Mouse (Mus musculus): ENCODE results near the gene Spryd4. TPM values are rescaled to one million over a fixed set of nuclear protein-coding genes. Genes with fewer than 3 reads are reported as not detected.
A peak's percentile ranks its signal among the peaks of the same experiment; 100 is the strongest.

Gene Spryd4
- polyA plus RNA-seq, 1 experiment from 2014 or later = 38.6 TPM

DNA sequence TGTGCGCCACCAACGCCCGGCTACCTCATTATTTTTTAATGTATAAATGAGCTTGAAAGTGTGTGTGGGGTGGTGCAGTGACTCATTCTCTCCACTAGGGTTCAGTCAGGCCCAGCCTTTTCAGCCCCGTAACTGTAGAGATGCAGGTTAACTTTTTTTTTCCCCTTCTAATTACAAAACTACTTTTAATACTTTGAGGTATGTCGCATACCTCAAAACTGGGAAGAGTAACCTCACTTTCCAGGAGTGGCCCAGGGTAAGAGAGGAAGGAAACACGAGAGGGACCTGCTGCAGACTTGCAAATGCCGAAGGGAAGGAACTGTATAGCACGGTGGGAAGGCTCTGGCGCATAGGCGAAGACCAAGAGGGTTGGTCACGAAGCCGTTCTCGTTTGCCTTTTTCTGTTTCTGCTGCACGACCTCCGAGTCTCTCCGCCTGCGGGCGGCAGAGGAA lies 1.3 kb upstream of the Spryd4 start:
- peak overlapping the region; percentile 72 for H3K4me2 ChIP-seq (replicated peaks; ENCODE audit: low read depth, low read length)
- H3K9me3 ChIP-seq (ENCODE audit: low read length) = no peaks in the 10 kb centered on the region
- H3K27me3 ChIP-seq (ENCODE audit: insufficient read depth, low read length) = peaks cover 5% of the 10 kb centered on the region; the same call in 1 of the 2 replicates
- H3K27ac ChIP-seq (ENCODE audit: low read length) = peak overlapping the region; percentile 43; the same call in 1 of the 2 replicates
- H3K4me1 ChIP-seq (ENCODE audit: insufficient read depth, low read length) = peaks cover 21% of the 10 kb centered on the region
- WGBS = under 1% methylated on average over 18 of the region's 18 CpGs
- ATAC-seq (ENCODE audit: low FRiP score, low TSS enrichment) = peak; percentile 59
- no peaks in the 10 kb centered on the region for H3K36me3 ChIP-seq (ENCODE audit: insufficient read depth, low read length)
- peak overlapping the region; percentile 70 for H3K9ac ChIP-seq (replicated peaks; ENCODE audit: low read length)
- peak overlapping the region; percentile 45 for H3K4me3 ChIP-seq (ENCODE audit: low read length)

DNA sequence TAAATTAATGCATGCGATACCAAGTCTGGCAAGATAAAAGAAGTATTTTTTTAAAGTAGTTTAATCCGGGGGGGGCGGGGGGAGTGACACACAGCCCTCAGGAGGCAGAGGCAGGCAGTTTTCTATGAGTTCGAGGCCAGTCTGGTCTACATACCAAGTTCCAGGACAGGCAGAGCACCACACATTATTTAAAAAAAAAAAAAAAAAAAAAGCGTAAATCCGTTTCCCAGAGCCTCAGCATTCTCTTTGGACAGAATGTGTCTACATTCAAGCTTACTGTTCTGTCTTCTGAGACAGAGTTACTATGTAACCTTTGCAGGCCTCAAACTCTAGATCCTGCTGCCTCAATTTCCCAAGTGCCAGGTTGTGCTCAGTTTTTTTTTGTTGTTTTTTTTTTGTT lies 541 bp upstream of the Spryd4 start:
- H3K36me3 ChIP-seq (ENCODE audit: insufficient read depth, low read length) = no peaks in the 10 kb centered on the region; the same call in 1 of the 2 replicates
- peaks cover 21% of the 10 kb centered on the region for H3K4me1 ChIP-seq (ENCODE audit: insufficient read depth, low read length)
- peak overlapping the region; percentile 76 for H3K4me3 ChIP-seq (ENCODE audit: low read length)
- H3K4me2 ChIP-seq (replicated peaks; ENCODE audit: low read depth, low read length) = peak overlapping the region; percentile 97
- ATAC-seq (ENCODE audit: low FRiP score, low TSS enrichment) = no peak
- 56% methylated on average over 6 of the region's 6 CpGs for WGBS
- peaks cover 5% of the 10 kb centered on the region; the same call in 1 of the 2 replicates for H3K27me3 ChIP-seq (ENCODE audit: insufficient read depth, low read length)
- H3K9me3 ChIP-seq (ENCODE audit: low read length) = no peaks in the 10 kb centered on the region
- peak overlapping the region; percentile 41; the same call in 1 of the 2 replicates for H3K27ac ChIP-seq (ENCODE audit: low read length)
- peak overlapping the region; percentile 82 for H3K9ac ChIP-seq (replicated peaks; ENCODE audit: low read length)

DNA sequence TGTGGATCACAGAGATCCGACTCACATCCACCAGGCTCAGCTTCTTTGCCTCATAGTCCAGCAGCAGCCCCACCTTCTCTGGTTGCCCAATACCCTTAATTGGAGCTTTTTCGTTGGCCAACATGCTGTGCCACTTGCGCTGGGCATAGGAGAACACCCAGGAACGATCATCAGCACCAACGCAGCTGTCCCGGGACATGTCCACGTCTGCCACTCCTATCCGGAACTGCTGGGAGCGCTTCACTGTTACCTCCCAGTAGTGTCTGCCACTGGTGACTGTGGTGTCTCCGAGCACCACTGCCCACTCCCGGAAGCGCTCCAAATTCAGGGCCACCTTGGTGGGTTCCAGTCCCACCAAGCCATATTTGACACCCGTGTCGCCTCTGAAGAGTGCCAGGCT lies 653 bp downstream of the Spryd4 start:
- peak; percentile 37; the same call in 1 of the 2 replicates for ATAC-seq (ENCODE audit: low FRiP score, low TSS enrichment)

DNA sequence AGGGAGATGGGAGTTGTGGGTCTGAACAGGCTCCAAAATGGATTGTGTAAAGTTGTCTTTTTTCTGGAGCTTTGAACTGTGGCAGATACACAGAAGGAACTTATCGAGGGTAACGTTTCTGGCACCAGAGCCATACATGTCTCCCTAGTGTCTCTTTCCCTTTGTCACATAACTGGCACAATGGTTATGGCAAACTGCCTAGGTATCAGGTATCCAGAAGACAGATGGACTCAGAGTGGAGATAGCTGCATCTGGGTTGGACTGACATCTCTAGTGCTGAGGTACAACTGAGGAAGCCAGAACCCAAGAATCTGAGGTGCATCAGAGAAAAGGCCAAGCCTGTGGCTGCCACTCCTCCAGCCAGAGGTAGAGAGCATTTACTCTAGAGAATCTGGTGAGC lies 1.5 kb downstream of the Spryd4 start:
- no peaks in the 10 kb centered on the region for H3K9me3 ChIP-seq (ENCODE audit: low read length)
- H3K27me3 ChIP-seq (ENCODE audit: insufficient read depth, low read length) = peaks cover 5% of the 10 kb centered on the region; the same call in 1 of the 2 replicates
- WGBS = 82% methylated on average over 2 of the region's 2 CpGs
- peaks cover 6% of the 10 kb centered on the region; the same call in 1 of the 2 replicates for H3K36me3 ChIP-seq (ENCODE audit: insufficient read depth, low read length)
- ATAC-seq (ENCODE audit: low FRiP score, low TSS enrichment) = no peak
- no peak overlapping the region for H3K4me2 ChIP-seq (replicated peaks; ENCODE audit: low read depth, low read length)
- no peak overlapping the region for H3K4me3 ChIP-seq (ENCODE audit: low read length)
- no peak overlapping the region for H3K27ac ChIP-seq (ENCODE audit: low read length)
- H3K4me1 ChIP-seq (ENCODE audit: insufficient read depth, low read length) = peaks cover 21% of the 10 kb centered on the region
- no peak overlapping the region for H3K9ac ChIP-seq (replicated peaks; ENCODE audit: low read length)

More for the DNA sequence above, 653 bp downstream of the Spryd4 start:
- Histone ChIP-seq H3K27ac (ENCODE audit: low read length) (0 out of 2 replicates have a peak overlapping the region, but pooled peaks have one; percentile 23), H3K36me3 (ENCODE audit: insufficient read depth, low read length) (peaks cover 6% of the 10 kb centered on the region; the same call in 1 of the 2 replicates), H3K9me3 (ENCODE audit: low read length) (no peaks in the 10 kb centered on the region), H3K4me3 (ENCODE audit: low read length) (peak overlapping the region; percentile 76), H3K27me3 (ENCODE audit: insufficient read depth, low read length) (peaks cover 5% of the 10 kb centered on the region; the same call in 1 of the 2 replicates), H3K9ac (replicated peaks; ENCODE audit: low read length) (peak overlapping the region; percentile 82), H3K4me1 (ENCODE audit: insufficient read depth, low read length) (peaks cover 21% of the 10 kb centered on the region), H3K4me2 (replicated peaks; ENCODE audit: low read depth, low read length) (peak overlapping the region; percentile 97)
- 20% methylated on average over 14 of the region's 14 CpGs for WGBS

DNA sequence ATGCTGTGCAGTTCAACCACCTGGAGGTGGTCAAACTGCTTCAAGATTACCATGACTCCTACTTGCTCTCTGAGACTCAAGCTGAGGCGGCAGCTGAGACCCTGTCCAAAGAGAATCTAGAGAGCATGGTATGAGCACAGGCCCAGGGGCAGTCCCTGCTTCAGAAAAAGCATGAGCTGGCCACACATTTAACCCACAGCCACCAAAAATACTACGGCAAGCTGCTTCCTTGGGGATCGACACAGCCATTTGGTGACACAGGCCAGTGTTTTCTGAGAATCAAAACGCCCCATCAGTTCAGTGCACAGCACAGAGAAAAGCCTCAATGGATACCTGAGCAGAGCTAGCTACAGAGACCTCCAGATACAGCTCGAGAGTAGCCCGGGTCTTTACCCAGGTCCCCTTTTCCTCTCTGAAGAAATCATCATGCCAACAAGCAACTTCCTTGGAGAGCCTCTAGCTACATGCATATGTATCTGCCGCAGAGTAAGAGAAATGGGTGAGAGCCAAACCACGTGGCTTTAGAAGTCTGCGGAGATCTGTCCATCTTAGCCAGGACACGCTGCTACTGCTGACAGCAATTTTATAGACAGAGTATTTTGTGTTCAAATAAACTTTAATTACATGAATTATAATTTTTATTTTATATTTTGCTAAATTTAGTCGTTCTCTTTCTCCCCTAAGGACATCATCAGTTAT lies 2.1 kb downstream of the Spryd4 start:
- Histone ChIP-seq H3K36me3 (ENCODE audit: insufficient read depth, low read length) (peaks cover 6% of the 10 kb centered on the region; the same call in 1 of the 2 replicates), H3K4me3 (ENCODE audit: low read length) (no peak overlapping the region), H3K4me1 (ENCODE audit: insufficient read depth, low read length) (peaks cover 21% of the 10 kb centered on the region), H3K9me3 (ENCODE audit: low read length) (no peaks in the 10 kb centered on the region), H3K27me3 (ENCODE audit: insufficient read depth, low read length) (peaks cover 5% of the 10 kb centered on the region; the same call in 1 of the 2 replicates), H3K9ac (replicated peaks; ENCODE audit: low read length) (no peak overlapping the region), H3K27ac (ENCODE audit: low read length) (no peak overlapping the region), H3K4me2 (replicated peaks; ENCODE audit: low read depth, low read length) (no peak overlapping the region)
- ATAC-seq (ENCODE audit: low FRiP score, low TSS enrichment) = no peak
- 93% methylated on average over 11 of the region's 11 CpGs for WGBS

DNA sequence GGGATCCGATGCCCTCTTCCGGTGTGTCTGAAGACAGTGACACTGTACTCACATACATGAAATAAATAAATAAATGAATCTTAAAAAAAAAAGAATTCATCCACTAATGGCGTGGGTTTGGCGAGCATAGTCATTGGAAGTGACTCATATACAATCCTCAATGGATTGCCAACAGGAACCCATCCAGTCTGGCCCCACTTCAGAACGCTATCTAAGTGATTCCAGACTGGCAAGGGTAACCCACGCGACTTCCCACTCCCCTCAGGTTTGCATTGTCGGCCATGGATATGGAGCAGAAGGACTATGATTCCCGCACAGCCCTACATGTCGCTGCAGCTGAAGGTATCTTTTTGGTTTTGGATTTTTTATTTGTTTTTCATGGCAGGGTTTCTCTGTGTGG lies 3.3 kb downstream of the Spryd4 start:
- H3K4me3 ChIP-seq (ENCODE audit: low read length) = no peak overlapping the region
- H3K27ac ChIP-seq (ENCODE audit: low read length) = no peak overlapping the region
- no peak for ATAC-seq (ENCODE audit: low FRiP score, low TSS enrichment)
- H3K9me3 ChIP-seq (ENCODE audit: low read length) = no peaks in the 10 kb centered on the region
- WGBS = 95% methylated on average over 10 of the region's 10 CpGs
- H3K4me2 ChIP-seq (replicated peaks; ENCODE audit: low read depth, low read length) = no peak overlapping the region
- no peak overlapping the region for H3K9ac ChIP-seq (replicated peaks; ENCODE audit: low read length)
- peaks cover 1% of the 10 kb centered on the region; the same call in 1 of the 2 replicates for H3K27me3 ChIP-seq (ENCODE audit: insufficient read depth, low read length)
- peaks cover 21% of the 10 kb centered on the region for H3K4me1 ChIP-seq (ENCODE audit: insufficient read depth, low read length)
- H3K36me3 ChIP-seq (ENCODE audit: insufficient read depth, low read length) = peaks cover 6% of the 10 kb centered on the region; the same call in 1 of the 2 replicates

DNA sequence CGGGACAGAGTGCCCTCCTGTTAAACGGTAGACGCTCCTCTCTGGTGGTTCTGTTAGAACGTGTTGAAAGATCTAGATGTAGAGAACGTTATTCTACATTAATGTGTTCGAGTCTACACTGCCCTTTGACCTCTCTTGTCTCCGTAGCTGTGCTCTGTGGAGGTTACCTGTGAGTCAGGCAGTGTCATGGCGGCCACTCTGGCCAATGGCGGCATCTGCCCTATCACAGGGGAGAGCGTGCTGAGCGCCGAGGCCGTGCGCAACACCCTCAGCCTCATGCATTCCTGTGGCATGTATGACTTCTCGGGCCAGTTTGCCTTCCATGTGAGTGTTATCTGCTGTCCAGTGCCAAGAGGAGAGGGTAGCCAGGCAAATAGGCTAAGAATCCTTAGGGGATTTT lies 6.7 kb downstream of the Spryd4 start:
- Histone ChIP-seq H3K4me3 (ENCODE audit: low read length) (no peak overlapping the region), H3K36me3 (ENCODE audit: insufficient read depth, low read length) (peaks cover 6% of the 10 kb centered on the region; the same call in 1 of the 2 replicates), H3K4me2 (replicated peaks; ENCODE audit: low read depth, low read length) (no peak overlapping the region), H3K9ac (replicated peaks; ENCODE audit: low read length) (no peak overlapping the region), H3K27me3 (ENCODE audit: insufficient read depth, low read length) (no peaks in the 10 kb centered on the region), H3K27ac (ENCODE audit: low read length) (no peak overlapping the region), H3K4me1 (ENCODE audit: insufficient read depth, low read length) (no peaks in the 10 kb centered on the region), H3K9me3 (ENCODE audit: low read length) (no peaks in the 10 kb centered on the region)
- no peak for ATAC-seq (ENCODE audit: low FRiP score, low TSS enrichment)
- 87% methylated on average over 15 of the region's 15 CpGs for WGBS

DNA sequence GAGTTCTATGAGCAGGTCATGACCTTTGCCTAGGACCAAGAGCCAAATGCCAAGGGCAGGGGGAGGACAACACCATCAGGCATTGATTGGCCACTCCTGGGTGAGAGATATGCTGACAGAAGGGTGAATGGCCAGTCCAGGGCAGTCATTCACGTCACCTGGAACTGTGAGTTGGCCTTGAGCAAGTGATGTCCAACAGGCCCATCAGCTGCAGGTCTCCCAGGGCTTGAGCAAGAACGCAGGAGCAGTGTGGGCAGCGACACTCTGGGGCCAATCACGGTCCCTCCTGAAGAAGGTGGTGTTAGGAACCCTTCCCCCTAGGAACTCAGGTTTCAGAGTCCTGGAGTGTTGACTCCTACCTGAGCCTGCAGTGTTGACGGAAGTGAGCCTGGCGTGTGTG lies 9.8 kb downstream of the Spryd4 start:
- Histone ChIP-seq H3K4me2 (replicated peaks; ENCODE audit: low read depth, low read length) (no peak overlapping the region), H3K4me3 (ENCODE audit: low read length) (no peak overlapping the region), H3K36me3 (ENCODE audit: insufficient read depth, low read length) (0 out of 2 replicates have a peak, but pooled peaks cover 6% of the 10 kb centered on the region), H3K9ac (replicated peaks; ENCODE audit: low read length) (no peak overlapping the region), H3K9me3 (ENCODE audit: low read length) (no peaks in the 10 kb centered on the region), H3K27me3 (ENCODE audit: insufficient read depth, low read length) (no peaks in the 10 kb centered on the region), H3K27ac (ENCODE audit: low read length) (no peak overlapping the region), H3K4me1 (ENCODE audit: insufficient read depth, low read length) (no peaks in the 10 kb centered on the region)
- WGBS = 55% methylated on average over 6 of the region's 6 CpGs
- no peak for ATAC-seq (ENCODE audit: low FRiP score, low TSS enrichment)

DNA sequence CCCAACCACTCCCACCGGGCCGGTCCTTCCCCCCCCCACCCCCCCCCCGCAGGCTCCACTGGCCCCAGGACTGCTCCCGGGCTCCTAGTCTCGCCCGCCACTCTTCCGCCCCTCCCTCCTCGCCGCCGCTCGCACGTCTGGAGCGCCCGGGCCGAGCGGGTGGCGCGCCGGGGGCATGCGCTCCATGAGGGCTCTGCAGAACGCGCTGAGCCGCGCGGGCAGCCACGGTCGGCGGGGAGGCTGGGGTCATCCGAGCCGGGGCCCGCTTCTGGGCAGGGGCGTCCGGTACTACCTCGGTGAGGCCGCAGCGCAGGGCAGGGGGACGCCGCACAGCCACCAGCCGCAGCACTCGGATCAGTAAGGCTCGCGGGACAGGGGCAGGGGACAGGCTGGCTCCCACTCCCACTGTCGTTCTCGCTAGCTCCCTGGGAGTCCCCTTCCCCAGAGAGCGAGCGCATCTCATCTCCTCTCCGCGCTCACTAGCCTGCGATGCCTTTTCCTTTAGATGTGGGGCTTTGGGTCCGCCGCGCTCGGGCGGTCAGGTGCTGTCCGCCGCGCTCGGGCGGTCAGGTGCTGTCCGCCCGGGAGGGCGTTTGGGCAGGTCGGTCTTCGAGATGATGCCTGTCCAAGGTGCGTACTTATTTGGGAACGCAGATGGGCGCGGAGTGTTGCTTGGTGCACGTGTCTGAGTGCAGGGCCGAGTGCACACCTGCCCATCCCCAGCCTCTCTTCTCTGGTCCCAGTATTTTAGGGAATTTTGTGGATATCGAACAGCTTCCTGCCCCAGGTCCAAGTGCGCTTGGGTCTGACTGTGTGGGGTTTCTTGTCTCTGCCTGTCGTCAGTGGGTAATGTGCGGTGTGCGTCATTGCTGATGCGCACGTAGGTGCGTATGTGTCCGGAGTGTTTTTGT lies 16.8 kb downstream of the Spryd4 start:
- 1% methylated on average over 58 of the region's 79 CpGs for WGBS

More for the DNA sequence above, 16.8 kb downstream of the Spryd4 start:
- peak overlapping the region; percentile 70 for H3K4me3 ChIP-seq (ENCODE audit: low read length)
- H3K9ac ChIP-seq (replicated peaks; ENCODE audit: low read length) = peak overlapping the region; percentile 75
- H3K9me3 ChIP-seq (ENCODE audit: low read length) = no peaks in the 10 kb centered on the region
- H3K4me2 ChIP-seq (replicated peaks; ENCODE audit: low read depth, low read length) = peak overlapping the region; percentile 98
- H3K27me3 ChIP-seq (ENCODE audit: insufficient read depth, low read length) = peaks cover 17% of the 10 kb centered on the region
- no peaks in the 10 kb centered on the region for H3K36me3 ChIP-seq (ENCODE audit: insufficient read depth, low read length)
- ATAC-seq (ENCODE audit: low FRiP score, low TSS enrichment) = peak; percentile 90
- H3K4me1 ChIP-seq (ENCODE audit: insufficient read depth, low read length) = 0 out of 2 replicates have a peak, but pooled peaks cover 4% of the 10 kb centered on the region
- no peak overlapping the region for H3K27ac ChIP-seq (ENCODE audit: low read length)

All from kidney, embryonic 16.5 days (tissue).